Mouse (Mus musculus): Measurements from ENCODE around the gene Enpp7.

GRCm38 (mm10) chr11:119036934-119037779 lies 49.2 kb downstream of the Enpp7 start:
- TF ChIP-seq POLR2A (IDR thresholded peaks at IDR 0.05; ENCODE audit: extremely low read depth, insufficient read depth, low read length) (no peak), CTCF (IDR thresholded peaks at IDR 0.05; ENCODE audit: low read depth, low read length) (no peak)

Measured in liver, adult 2 months (tissue).